In the genomic region with DNA sequence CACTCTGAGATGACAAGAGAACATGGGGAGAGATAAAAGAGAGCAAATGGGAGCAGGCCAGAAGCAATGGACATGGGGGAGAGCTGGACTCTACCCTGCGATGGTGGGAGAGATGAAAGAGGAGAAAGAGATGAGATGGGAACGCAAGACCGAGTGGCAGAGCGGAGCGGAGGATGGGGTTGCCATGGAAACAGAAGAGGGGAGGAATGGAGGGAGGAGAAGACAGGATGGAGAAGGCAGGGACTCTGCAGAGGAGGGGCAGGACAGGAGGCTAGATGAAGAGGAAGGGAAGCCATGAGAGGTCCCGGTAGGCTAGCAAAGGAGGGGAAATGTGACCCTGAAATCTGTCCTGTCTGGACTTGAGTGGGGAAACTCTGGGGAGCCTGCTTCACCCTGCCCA, we compare ENCODE assay signal across 11 mouse cellular contexts. TPM values are rescaled to one million over a fixed set of nuclear protein-coding genes. Genes with fewer than 3 reads are reported as not detected.
DNase-seq lines count a peak whose midpoint lies in the region; ATAC-seq lines count a peak whose summit lies in the region.
"Had no signal": no experiment of that assay in that cellular context is flagged by ENCODE, and none has a peak within 500 bp of the region (broad histone marks: within the 10 kb centered on the region; RNA-seq: fewer than 3 reads in every experiment).

No protein-coding gene starts in this region.

- 44% methylated on average over 6 of the region's 6 CpGs for WGBS in neural tube, embryonic 12.5 days

- no peak overlapping the region for H3K4me3 ChIP-seq in neural tube, embryonic 12.5 days
- H3K4me3 ChIP-seq: stomach, embryonic 15.5 days had no signal

- no peak for DNase-seq in neural tube, embryonic 10.5 days (ENCODE audit: extremely low spot score, low spot score)
- peak; percentile 62 to 69 for DNase-seq in frontal cortex, postnatal 36 days (ENCODE audit: low spot score in 2 of 2)
- DNase-seq in left cerebral cortex, postnatal 25 days (ENCODE audit: low spot score in 2 of 2) = peak; percentile 67 to 87
- peak; percentile 63 for DNase-seq in telencephalon, adult 2 months (ENCODE audit: low read depth, low spot score)
- no peak for DNase-seq in cerebellum, adult 9-10 months
- DNase-seq in cerebellum, postnatal 36 days = no peak
- DNase-seq in ovary, postnatal 14 days (ENCODE audit: low spot score) = no peak
- DNase-seq: liver, postnatal 0 days had no signal

- H3K36me3 ChIP-seq in neural tube, embryonic 12.5 days = no peaks in the 10 kb centered on the region
- H3K36me3 ChIP-seq: stomach, embryonic 15.5 days had no signal

- intact Hi-C loops in left cerebral cortex, postnatal 25 days (cut with DNase I) = no loop called here

- no peaks in the 10 kb centered on the region for H3K9me3 ChIP-seq in neural tube, embryonic 12.5 days
- H3K9me3 ChIP-seq: stomach, embryonic 15.5 days had no signal

- peaks cover 86% of the 10 kb centered on the region for H3K4me1 ChIP-seq in neural tube, embryonic 12.5 days

- H3K9ac ChIP-seq in neural tube, embryonic 12.5 days = no peak overlapping the region
- H3K9ac ChIP-seq: liver, postnatal 0 days; stomach, embryonic 15.5 days had no signal

- 0 out of 2 replicates have a peak overlapping the region, but pooled peaks have one; percentile 5 for H3K4me2 ChIP-seq in neural tube, embryonic 12.5 days (replicated peaks)
- H3K4me2 ChIP-seq: stomach, embryonic 15.5 days had no signal

- no peak overlapping the region for H3K27ac ChIP-seq in neural tube, embryonic 12.5 days
- H3K27ac ChIP-seq: stomach, embryonic 15.5 days had no signal

- ATAC-seq in neural tube, embryonic 12.5 days (ENCODE audit: low FRiP score, low read depth) = no peak
- ATAC-seq: liver, postnatal 0 days had no signal

- no peaks in the 10 kb centered on the region for H3K27me3 ChIP-seq in neural tube, embryonic 12.5 days (replicated peaks)
- H3K27me3 ChIP-seq: CH12.LX; stomach, embryonic 15.5 days had no signal

RNA-seq across cellular contexts. Expression of a gene that starts 42.9 kb away (rescaled TPM):
- 299 and 313 TPM in 2 replicates for polyA plus RNA-seq in neural tube, embryonic 12.5 days (2016; fragmentation: Nextera tagmentation; extraction: Ambion mirVana)
- total RNA-seq in left cerebral cortex, postnatal 25 days (2021) = 10 to 100 TPM; 50.8 to 59.1 TPM

RNA-seq across cellular contexts. Expression of a gene that starts 47.7 kb away (rescaled TPM):
- polyA plus RNA-seq in neural tube, embryonic 12.5 days (2016; fragmentation: Nextera tagmentation; extraction: Ambion mirVana) = 24.7 and 26.3 TPM in 2 replicates
- total RNA-seq in left cerebral cortex, postnatal 25 days (2021) = 10 to 100 TPM; 19.6 to 21.2 TPM

Comparison
In these comparisons a context has a peak if more than half of its experiments do, and no peak if none do; other contexts are left out.
1. DNase-seq: peak in frontal cortex, postnatal 36 days (2 of 2), left cerebral cortex, postnatal 25 days (2 of 2) and telencephalon, adult 2 months (single experiment); none in neural tube, embryonic 10.5 days (single experiment), cerebellum, adult 9-10 months (single experiment), cerebellum, postnatal 36 days (0 of 2) and ovary, postnatal 14 days (single experiment).